Mouse (Mus musculus) 3T3-L1 (cell line): ENCODE data around the gene Rhoh.

Source experiments
- DNase-seq: peaks from one replicate; pipeline ENCODE4 v3.0.0-alpha.2; 2015; ENCODE audit warnings: low read depth, low spot score

Rhoh gene

GRCm38 (mm10) chr5:65929162-65929561 lies 68.1 kb downstream of the Rhoh start:
- no peak for DNase-seq

- DNase-seq, result no peak
These were observed 69.2 kb downstream of the Rhoh start for GRCm38 (mm10) chr5:65930171-65930570.

- no peak for DNase-seq
These were observed 72.2 kb downstream of the Rhoh start for GRCm38 (mm10) chr5:65933258-65933657.

- no peak for DNase-seq
These were observed 72.8 kb downstream of the Rhoh start for GRCm38 (mm10) chr5:65933764-65934163.

GRCm38 (mm10) chr5:65934783-65935182 lies 73.8 kb downstream of the Rhoh start, which contains the start of gene Chrna9:
Gene Chrna9, plus strand, starts transcription at chr5:65934921.
- no peak for DNase-seq

GRCm38 (mm10) chr5:65937011-65937726 lies 76.2 kb downstream of the Rhoh start:
- DNase-seq, result no peak

- DNase-seq, result peak; percentile 93
These were observed 77.1 kb downstream of the Rhoh start for GRCm38 (mm10) chr5:65937998-65938715.

- DNase-seq, result no peak
These were observed 80.1 kb downstream of the Rhoh start for GRCm38 (mm10) chr5:65941145-65941544.
